Mouse (Mus musculus) MEL (cell line): ENCODE data around the gene Gm20388. TPM values are rescaled to one million over a fixed set of nuclear protein-coding genes. Genes with fewer than 3 reads are reported as not detected.

Experiments used
- DNase-seq: peaks from one replicate; pipeline ENCODE4 v3.0.0; 2011; ENCODE audit warnings: low read depth, low spot score
- H3K27ac ChIP-seq: 2 replicates; pipeline ENCODE4 v1.5.1; 2012; ENCODE audit warnings: low read depth, mild to moderate bottlenecking, control low read depth, low read length, moderate library complexity; ENCODE audit not compliant: control insufficient read depth
- H3K27me3 ChIP-seq, 2 experiments: fragments of 150-350 bp in 1 of 2; sonication (generic) in 1 of 2; 2 replicates each; pipeline ENCODE4 v1.6.1; 2012; ENCODE audit warnings: low read length in 2 of 2, mild to moderate bottlenecking in 2 of 2, improper control_type of control experiment in 1 of 2, moderate library complexity in 1 of 2; ENCODE audit not compliant: insufficient read depth in 2 of 2, control insufficient read depth in 1 of 2
- H3K36me3 ChIP-seq, 2 experiments: 2 replicates each; pipeline ENCODE4 v1.6.1; 2012 to 2014; ENCODE audit warnings: low read length in 2 of 2, improper control_type of control experiment in 1 of 2, inconsistent platforms in 1 of 2, mild to moderate bottlenecking in 1 of 2; ENCODE audit not compliant: insufficient read depth in 2 of 2, control insufficient read depth in 1 of 2
- H3K4me1 ChIP-seq, 2 experiments: fragments of 150-350 bp in 1 of 2; sonication (generic) in 1 of 2; 2 replicates each; pipeline ENCODE4 v1.6.1; 2012; ENCODE audit warnings: low read length in 2 of 2, improper control_type of control experiment in 1 of 2, mild to moderate bottlenecking in 1 of 2; ENCODE audit not compliant: insufficient read depth in 2 of 2, control insufficient read depth in 1 of 2
- H3K4me3 ChIP-seq, 2 experiments: fragments of 150-350 bp in 1 of 2; sonication (generic) in 1 of 2; 2 replicates each; pipeline ENCODE4 v1.5.1; 2012; ENCODE audit warnings: low read depth in 2 of 2, low read length in 2 of 2, mild to moderate bottlenecking in 2 of 2, moderate library complexity in 2 of 2, control low read depth in 1 of 2, improper control_type of control experiment in 1 of 2; ENCODE audit not compliant: control insufficient read depth in 1 of 2, insufficient read depth in 1 of 2
- H3K79me2 ChIP-seq: 2 replicates; pipeline ENCODE4 v1.6.1; 2012; ENCODE audit warnings: mild to moderate bottlenecking, low read length, moderate library complexity; ENCODE audit not compliant: control insufficient read depth, poor library complexity, insufficient read depth
- H3K9ac ChIP-seq: 2 replicates; pipeline ENCODE4 v1.6.1; 2012; ENCODE audit warnings: low read depth, mild to moderate bottlenecking, control low read depth, low read length, moderate library complexity; ENCODE audit not compliant: control insufficient read depth, poor library complexity, severe bottlenecking
- H3K9me3 ChIP-seq: fragments of 150-350 bp; sonication (generic); replicated peaks from 2 replicates; pipeline ENCODE4 v1.6.1; 2012; ENCODE audit warnings: mild to moderate bottlenecking, low read length, improper control_type of control experiment, moderate library complexity; ENCODE audit not compliant: insufficient read depth
- BHLHE40 ChIP-seq: IDR thresholded peaks from 2 replicates; pipeline ENCODE4 v1.6.1; 2012; ENCODE audit warnings: low read depth, mild to moderate bottlenecking, inconsistent platforms, low read length, improper control_type of control experiment, borderline replicate concordance
- CHD2 ChIP-seq: IDR thresholded peaks from 2 replicates; pipeline ENCODE4 v1.6.1; 2011; ENCODE audit warnings: low read length, improper control_type of control experiment
- ELF1 ChIP-seq: IDR thresholded peaks from 2 replicates; pipeline ENCODE4 v1.6.1; 2014; ENCODE audit warnings: low read depth, mild to moderate bottlenecking, inconsistent platforms, low read length, improper control_type of control experiment, moderate library complexity
- EP300 ChIP-seq, 2 experiments: IDR thresholded peaks; 2 replicates each; pipeline ENCODE4 v1.6.1; 2011; ENCODE audit warnings: improper control_type of control experiment in 2 of 2, low read length in 2 of 2, low read depth in 1 of 2, mild to moderate bottlenecking in 1 of 2
- GABPA ChIP-seq: IDR thresholded peaks from 2 replicates; pipeline ENCODE4 v1.6.1; 2012; ENCODE audit warnings: low read depth, mild to moderate bottlenecking, inconsistent platforms, low read length, improper control_type of control experiment, moderate library complexity
- GATA1 ChIP-seq: IDR thresholded peaks from 2 replicates; pipeline ENCODE4 v1.6.1; 2011; ENCODE audit warnings: low read depth, low read length, improper control_type of control experiment
- JUND ChIP-seq: IDR thresholded peaks from 2 replicates; pipeline ENCODE4 v1.6.1; 2011; ENCODE audit warnings: low read depth, mild to moderate bottlenecking, improper control_type of control experiment, low read length
- MAX ChIP-seq: IDR thresholded peaks from 2 replicates; pipeline ENCODE4 v1.6.1; 2011; ENCODE audit warnings: low read length, improper control_type of control experiment
- MAZ ChIP-seq: IDR thresholded peaks from 2 replicates; pipeline ENCODE4 v1.6.1; 2012; ENCODE audit warnings: low read depth, mild to moderate bottlenecking, inconsistent platforms, low read length, improper control_type of control experiment
- NRF1 ChIP-seq: IDR thresholded peaks from 2 replicates; pipeline ENCODE4 v1.6.1; 2014; ENCODE audit warnings: low read depth, mild to moderate bottlenecking, inconsistent platforms, low read length, improper control_type of control experiment, moderate library complexity; ENCODE audit not compliant: poor library complexity, insufficient read depth, severe bottlenecking
- POLR2AphosphoS2 ChIP-seq: IDR thresholded peaks from 2 replicates; pipeline ENCODE4 v1.6.1; 2011; ENCODE audit warnings: low read length, improper control_type of control experiment
- RAD21 ChIP-seq: IDR thresholded peaks from 2 replicates; pipeline ENCODE4 v1.6.1; 2011; ENCODE audit warnings: mild to moderate bottlenecking, low read depth, low read length, improper control_type of control experiment
- RCOR1 ChIP-seq: IDR thresholded peaks from 2 replicates; pipeline ENCODE4 v1.6.1; 2012; ENCODE audit warnings: low read depth, mild to moderate bottlenecking, inconsistent platforms, low read length, improper control_type of control experiment
- SIN3A ChIP-seq: IDR thresholded peaks from 2 replicates; pipeline ENCODE4 v1.6.1; 2012; ENCODE audit warnings: low read length, improper control_type of control experiment, inconsistent platforms
- TAL1 ChIP-seq: IDR thresholded peaks from 2 replicates; pipeline ENCODE4 v1.6.1; 2012; ENCODE audit warnings: mild to moderate bottlenecking, inconsistent platforms, low read length, moderate library complexity, mixed read lengths
- TCF12 ChIP-seq: IDR thresholded peaks from 2 replicates; pipeline ENCODE4 v1.6.1; 2014; ENCODE audit warnings: low read depth, mild to moderate bottlenecking, inconsistent platforms, low read length, improper control_type of control experiment, moderate library complexity
- ZMIZ1 ChIP-seq: IDR thresholded peaks from 2 replicates; pipeline ENCODE4 v1.6.1; 2012; ENCODE audit warnings: low read depth, mild to moderate bottlenecking, inconsistent platforms, low read length, improper control_type of control experiment, moderate library complexity
- polyA plus RNA-seq, 2 experiments: library from polyadenylated mRNA; stranded (reverse) in 1 of 2; unstranded in 1 of 2; fragments of >175 nt in 1 of 2; fragments of >200 nt in 1 of 2; gene quantifications; 2 replicates each; pipeline versions ENCODE4 v1.2.1 to v1.2.4; 2012; ENCODE audit warnings: low replicate concordance in 2 of 2, low read depth in 1 of 2; ENCODE audit not compliant: insufficient read length in 2 of 2, insufficient read depth in 1 of 2, missing spikeins in 1 of 2
- total RNA-seq: library from RNA; depleted of rRNA; stranded (reverse); fragments of 300-350 nt; gene quantifications from 2 replicates; pipeline ENCODE4 v1.2.3, GENCODE M21; 2012

The Gm20388 gene
- total and polyA plus RNA-seq, 3 experiments, result 11.1 to 17.8 TPM; not detected in 1

- no peaks in the 10 kb centered on the region for H3K79me2 ChIP-seq
- H3K9me3 ChIP-seq, result no peaks in the 10 kb centered on the region
- H3K9ac ChIP-seq, result no peak overlapping the region
- no peaks in the 10 kb centered on the region for H3K36me3 ChIP-seq
- no peak overlapping the region for H3K27ac ChIP-seq
- DNase-seq, result no peak
- H3K4me1 ChIP-seq, result no peaks in the 10 kb centered on the region
- H3K4me3 ChIP-seq, result no peak overlapping the region
- H3K27me3 ChIP-seq, result no peaks in the 10 kb centered on the region
- TF ChIP-seq MAZ, result no peak
- TF ChIP-seq TAL1, result no peak
- no peak for TF ChIP-seq RAD21
- TF ChIP-seq ZMIZ1, result no peak
- no peak for TF ChIP-seq JUND
- no peak for TF ChIP-seq CHD2
- no peak for TF ChIP-seq NRF1
- TF ChIP-seq MAX, result no peak
- no peak for TF ChIP-seq ELF1
Measured at GRCm38 (mm10) chr8:121081398-121081797, 1170.8 kb downstream of the Gm20388 start.

- H3K4me3 ChIP-seq, result no peak overlapping the region
- no peak for DNase-seq
- no peak for TF ChIP-seq TCF12
- no peak for TF ChIP-seq MAZ
- no peak for TF ChIP-seq POLR2AphosphoS2
- no peak for TF ChIP-seq GABPA
- no peak for TF ChIP-seq EP300 (IDR thresholded peaks at IDR 0.05; ENCODE audit: low read depth in 1 of 2, low read length in 2 of 2)
- TF ChIP-seq GATA1, result no peak
- TF ChIP-seq SIN3A, result no peak
- TF ChIP-seq RCOR1, result no peak
- no peak for TF ChIP-seq BHLHE40
- H3K9me3 ChIP-seq, result no peaks in the 10 kb centered on the region
- H3K79me2 ChIP-seq, result no peaks in the 10 kb centered on the region
- no peak overlapping the region for H3K9ac ChIP-seq
- H3K27me3 ChIP-seq, result no peaks in the 10 kb centered on the region
- H3K4me1 ChIP-seq, result no peaks in the 10 kb centered on the region
- H3K36me3 ChIP-seq, result no peaks in the 10 kb centered on the region
- H3K27ac ChIP-seq, result no peak overlapping the region
Measured at GRCm38 (mm10) chr8:121082218-121083092, 1171.8 kb downstream of the Gm20388 start.
